Mouse (Mus musculus): Measurements from ENCODE around the gene Shank2. TPM values are rescaled to one million over a fixed set of nuclear protein-coding genes. Genes with fewer than 3 reads are reported as not detected.
A peak's percentile ranks its signal among the peaks of the same experiment; 100 is the strongest.

The Shank2 gene
- polyA plus RNA-seq, 1 experiment from 2014 or later: 0.39 TPM

DNA sequence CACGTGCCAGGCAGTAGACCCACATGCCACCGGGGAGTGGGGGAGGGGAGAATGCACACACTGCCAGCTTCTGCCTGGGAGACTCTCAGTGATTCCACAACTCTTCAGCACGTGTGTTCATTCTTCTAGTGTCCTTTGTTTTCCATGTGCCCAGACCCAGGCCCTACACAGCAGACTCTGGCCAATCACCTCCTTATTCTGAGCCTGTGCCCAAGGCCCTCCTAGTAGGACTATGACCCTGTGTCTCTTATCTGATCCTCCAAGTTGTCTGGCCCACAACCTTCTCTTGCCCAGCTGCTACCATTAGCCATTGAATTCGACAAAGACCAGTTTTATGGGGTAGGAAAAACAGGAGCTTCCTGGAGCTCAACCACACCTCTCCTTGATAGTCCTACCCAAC is 400.8 kb downstream of the Shank2 start:
- Histone ChIP-seq H3K27me3 (no peaks in the 10 kb centered on the region), H3K4me3 (no peak overlapping the region), H3K36me3 (no peaks in the 10 kb centered on the region), H3K27ac (no peak overlapping the region), H3K9ac (no peak overlapping the region), H3K9me3 (no peaks in the 10 kb centered on the region), H3K4me2 (replicated peaks) (no peak overlapping the region), H3K4me1 (peaks cover 4% of the 10 kb centered on the region)
- WGBS: 85% methylated on average over 4 of the region's 4 CpGs
- ATAC-seq (ENCODE audit: low FRiP score, low read depth): no peak

DNA sequence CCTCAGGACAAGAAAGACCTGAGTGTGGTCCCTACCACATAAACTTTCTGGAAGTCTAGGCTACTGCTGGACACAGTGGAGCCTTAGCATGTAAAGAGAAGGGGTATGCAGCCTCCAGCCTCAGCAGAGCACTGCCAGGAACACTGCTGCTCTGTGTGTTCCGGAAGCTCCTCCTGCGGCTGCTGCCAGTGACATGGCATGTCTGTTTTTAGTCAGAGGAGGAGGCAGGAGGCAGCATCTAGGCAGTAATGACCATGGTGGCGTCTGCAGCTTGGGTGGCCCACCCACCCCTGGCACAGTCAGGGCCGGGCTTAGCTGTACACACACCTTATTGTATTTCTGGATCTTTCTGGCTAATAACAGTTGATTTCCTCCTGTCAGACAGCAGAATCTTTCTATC is 405.9 kb downstream of the Shank2 start:
- Histone ChIP-seq H3K9me3 (no peaks in the 10 kb centered on the region), H3K4me3 (no peak overlapping the region), H3K4me2 (replicated peaks) (no peak overlapping the region), H3K9ac (no peak overlapping the region), H3K4me1 (peaks cover 20% of the 10 kb centered on the region), H3K27ac (peak overlapping the region; percentile 39; the same call in 1 of the 2 replicates), H3K36me3 (no peaks in the 10 kb centered on the region), H3K27me3 (no peaks in the 10 kb centered on the region)
- WGBS: 43% methylated on average over 4 of the region's 4 CpGs
- peak; percentile 51 for ATAC-seq (ENCODE audit: low FRiP score, low read depth)

DNA sequence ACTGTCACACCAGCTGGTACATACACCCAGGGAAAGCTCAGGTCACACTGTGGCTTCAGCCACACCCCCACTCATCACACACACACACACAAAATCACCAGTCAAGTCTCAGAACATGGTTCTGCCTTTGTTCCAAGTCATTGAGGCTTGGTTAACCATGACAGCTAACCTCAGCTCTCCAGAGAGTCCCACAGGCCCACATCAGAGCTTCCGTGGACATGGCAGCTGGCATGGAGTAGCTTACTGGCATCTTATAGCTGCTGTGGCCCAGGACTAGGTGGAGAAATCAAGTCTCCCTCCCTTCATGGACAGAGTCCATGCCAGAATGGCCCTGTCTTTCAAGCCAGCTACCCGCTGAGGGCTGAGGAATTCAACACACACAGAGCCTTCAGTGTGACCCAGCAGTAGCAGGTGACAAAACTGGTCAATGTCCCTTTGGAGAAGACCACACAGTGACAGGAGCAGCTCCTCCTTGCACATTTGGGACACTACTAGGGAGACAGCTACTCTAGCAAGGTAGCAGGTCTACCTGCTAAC is 406.8 kb downstream of the Shank2 start:
- Histone ChIP-seq H3K4me3 (no peak overlapping the region), H3K27ac (peak overlapping the region; percentile 28; the same call in 1 of the 2 replicates), H3K9ac (no peak overlapping the region), H3K27me3 (no peaks in the 10 kb centered on the region), H3K4me1 (peaks cover 24% of the 10 kb centered on the region), H3K9me3 (no peaks in the 10 kb centered on the region), H3K4me2 (replicated peaks) (no peak overlapping the region), H3K36me3 (no peaks in the 10 kb centered on the region)
- no peak for ATAC-seq (ENCODE audit: low FRiP score, low read depth)
- 86% methylated on average over 2 of the region's 2 CpGs for WGBS

DNA sequence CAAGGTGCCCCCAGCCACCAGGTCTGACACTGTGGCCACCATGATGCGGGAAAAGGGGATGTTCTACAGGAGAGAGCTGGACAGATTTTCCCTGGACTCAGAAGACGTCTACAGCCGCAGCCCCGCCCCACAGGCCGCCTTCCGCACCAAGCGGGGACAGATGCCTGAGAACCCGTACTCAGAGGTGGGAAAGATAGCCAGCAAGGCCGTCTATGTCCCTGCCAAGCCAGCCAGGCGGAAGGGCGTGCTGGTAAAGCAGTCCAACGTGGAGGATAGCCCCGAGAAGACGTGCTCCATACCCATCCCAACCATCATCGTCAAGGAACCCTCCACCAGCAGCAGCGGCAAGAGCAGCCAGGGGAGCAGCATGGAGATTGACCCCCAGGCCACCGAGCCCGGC is 408.0 kb downstream of the Shank2 start:
- no peak for ATAC-seq (ENCODE audit: low FRiP score, low read depth)
- no peaks in the 10 kb centered on the region for H3K36me3 ChIP-seq
- no peaks in the 10 kb centered on the region for H3K27me3 ChIP-seq
- H3K4me1 ChIP-seq: peaks cover 24% of the 10 kb centered on the region
- H3K4me2 ChIP-seq (replicated peaks): no peak overlapping the region
- no peak overlapping the region for H3K4me3 ChIP-seq
- H3K27ac ChIP-seq: no peak overlapping the region
- no peaks in the 10 kb centered on the region for H3K9me3 ChIP-seq
- no peak overlapping the region for H3K9ac ChIP-seq
- 87% methylated on average over 18 of the region's 18 CpGs for WGBS

DNA sequence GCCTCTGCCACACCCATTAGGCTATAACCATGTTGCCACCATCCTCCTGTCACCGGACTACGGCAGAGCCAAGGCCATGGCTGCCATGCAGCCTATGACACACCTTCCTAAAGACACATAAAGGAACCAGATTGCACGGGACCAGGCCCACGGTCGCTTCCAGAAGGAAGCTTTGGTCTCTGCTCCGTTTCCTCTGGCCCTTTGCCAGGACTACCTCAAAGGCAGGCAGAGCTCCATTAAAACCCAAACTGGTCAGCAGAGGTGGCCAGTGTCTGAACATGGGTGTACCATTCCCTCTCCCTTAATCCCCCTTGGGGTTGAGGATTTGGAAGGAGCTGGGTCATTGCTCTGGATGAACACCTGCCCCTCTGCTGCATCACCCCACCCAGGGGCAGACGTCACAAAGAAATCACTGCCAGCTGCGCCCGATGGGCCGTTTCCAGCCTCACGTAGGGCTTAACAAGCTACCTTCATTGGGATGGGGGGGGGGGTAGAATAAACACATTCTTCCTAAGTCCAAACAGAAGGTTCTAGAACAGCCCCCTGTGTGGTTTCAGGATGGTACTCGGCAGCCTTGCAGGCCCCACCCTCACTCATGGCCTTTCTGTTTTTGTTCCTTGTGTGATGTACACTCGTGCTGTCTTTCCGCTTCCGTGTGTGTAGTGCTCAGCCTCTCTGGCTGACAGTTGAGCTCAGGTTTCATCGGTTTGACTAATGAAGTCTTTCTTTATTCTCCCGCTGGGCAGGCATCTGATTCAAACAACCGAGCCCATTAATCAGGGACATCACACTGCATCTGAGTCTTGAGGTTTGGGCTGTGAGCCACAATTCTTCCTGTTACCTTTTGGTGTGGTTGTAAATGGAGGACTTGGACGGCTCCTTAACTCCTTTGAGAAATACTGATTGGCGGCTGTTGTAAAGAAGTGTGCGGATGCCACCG is 410.5 kb downstream of the Shank2 start:
- Histone ChIP-seq H3K27ac (no peak overlapping the region), H3K36me3 (no peaks in the 10 kb centered on the region), H3K27me3 (no peaks in the 10 kb centered on the region), H3K4me3 (no peak overlapping the region), H3K9ac (no peak overlapping the region), H3K4me2 (replicated peaks) (no peak overlapping the region; the same call in 1 of the 2 replicates), H3K9me3 (no peaks in the 10 kb centered on the region), H3K4me1 (peaks cover 23% of the 10 kb centered on the region)
- no peak for ATAC-seq (ENCODE audit: low FRiP score, low read depth)
- WGBS: 32% methylated on average over 22 of the region's 22 CpGs

DNA sequence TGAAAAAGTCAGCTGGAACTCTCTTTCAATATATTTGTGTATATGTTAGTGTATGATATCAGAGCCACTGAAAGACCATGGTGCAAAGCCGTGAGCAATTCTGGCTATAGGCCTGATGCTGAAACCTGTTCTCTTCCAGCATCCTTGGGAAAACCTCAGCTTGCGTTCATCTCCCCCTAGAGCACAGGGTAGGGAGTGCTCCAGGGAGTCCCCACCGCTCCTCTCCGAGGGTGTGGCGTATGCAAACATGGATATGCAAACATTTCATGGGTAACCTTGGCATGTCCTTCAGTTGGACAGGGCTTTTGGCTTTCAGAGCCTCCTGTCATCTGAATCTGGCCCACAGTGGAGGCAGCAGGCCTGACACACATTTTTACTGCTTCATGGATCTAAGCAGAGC is 412.9 kb downstream of the Shank2 start:
- no peak overlapping the region for H3K27ac ChIP-seq
- H3K4me2 ChIP-seq (replicated peaks): no peak overlapping the region
- H3K36me3 ChIP-seq: no peaks in the 10 kb centered on the region
- H3K4me3 ChIP-seq: no peak overlapping the region
- peaks cover 30% of the 10 kb centered on the region for H3K4me1 ChIP-seq
- WGBS: 84% methylated on average over 5 of the region's 5 CpGs
- no peak for ATAC-seq (ENCODE audit: low FRiP score, low read depth)
- no peaks in the 10 kb centered on the region for H3K9me3 ChIP-seq
- H3K9ac ChIP-seq: no peak overlapping the region
- no peaks in the 10 kb centered on the region for H3K27me3 ChIP-seq

DNA sequence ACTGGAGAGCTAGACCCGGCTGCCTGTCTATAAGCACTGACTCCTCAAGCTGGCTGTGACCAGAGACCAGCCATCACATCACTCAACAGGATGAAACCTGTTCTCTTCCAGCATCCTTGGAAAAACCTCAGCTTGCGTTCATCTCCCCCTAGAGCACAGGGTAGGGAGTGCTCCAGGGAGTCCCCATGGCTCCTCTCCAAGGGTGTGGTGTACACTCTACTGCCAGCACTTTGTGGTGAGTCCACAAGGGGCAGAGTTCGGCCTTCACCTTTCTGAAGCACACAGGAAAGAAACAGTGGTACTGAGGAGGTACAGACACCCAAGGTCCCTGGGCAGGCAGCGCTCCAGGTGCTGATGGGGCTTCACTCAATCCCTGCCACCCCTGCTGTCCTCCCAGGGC is 414.1 kb downstream of the Shank2 start:
- ATAC-seq (ENCODE audit: low FRiP score, low read depth): no peak
- WGBS: 73% methylated on average over 4 of the region's 4 CpGs
- no peaks in the 10 kb centered on the region for H3K9me3 ChIP-seq
- no peaks in the 10 kb centered on the region for H3K27me3 ChIP-seq
- H3K9ac ChIP-seq: no peak overlapping the region
- no peaks in the 10 kb centered on the region for H3K36me3 ChIP-seq
- H3K27ac ChIP-seq: no peak overlapping the region
- peaks cover 41% of the 10 kb centered on the region for H3K4me1 ChIP-seq
- H3K4me2 ChIP-seq (replicated peaks): no peak overlapping the region
- no peak overlapping the region for H3K4me3 ChIP-seq

DNA sequence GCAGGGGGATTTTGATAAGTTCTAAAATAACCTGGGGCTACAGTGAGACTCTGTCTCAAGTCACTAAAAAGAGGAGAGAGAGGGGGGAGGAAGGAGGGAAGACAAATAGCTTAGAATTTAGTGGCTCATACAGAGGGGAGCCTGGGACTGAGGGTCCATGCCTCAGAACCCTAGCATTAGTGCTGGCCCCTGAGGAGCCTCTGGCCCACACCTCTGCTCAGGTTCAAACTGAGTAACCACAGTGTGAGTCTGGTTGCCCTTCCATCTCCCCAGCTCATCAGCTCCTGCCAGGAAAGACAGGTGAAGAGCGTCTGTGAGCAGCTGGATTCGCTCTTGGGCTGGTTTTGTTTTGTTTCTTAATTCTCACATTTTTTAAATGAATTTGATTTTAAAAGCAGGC is 415.5 kb downstream of the Shank2 start:
- Histone ChIP-seq H3K27ac (no peak overlapping the region), H3K27me3 (no peaks in the 10 kb centered on the region), H3K4me1 (peaks cover 36% of the 10 kb centered on the region), H3K9me3 (no peaks in the 10 kb centered on the region), H3K4me2 (replicated peaks) (no peak overlapping the region), H3K36me3 (no peaks in the 10 kb centered on the region), H3K9ac (no peak overlapping the region), H3K4me3 (no peak overlapping the region)
- ATAC-seq (ENCODE audit: low FRiP score, low read depth): no peak
- WGBS: 75% methylated on average over 2 of the region's 2 CpGs

DNA sequence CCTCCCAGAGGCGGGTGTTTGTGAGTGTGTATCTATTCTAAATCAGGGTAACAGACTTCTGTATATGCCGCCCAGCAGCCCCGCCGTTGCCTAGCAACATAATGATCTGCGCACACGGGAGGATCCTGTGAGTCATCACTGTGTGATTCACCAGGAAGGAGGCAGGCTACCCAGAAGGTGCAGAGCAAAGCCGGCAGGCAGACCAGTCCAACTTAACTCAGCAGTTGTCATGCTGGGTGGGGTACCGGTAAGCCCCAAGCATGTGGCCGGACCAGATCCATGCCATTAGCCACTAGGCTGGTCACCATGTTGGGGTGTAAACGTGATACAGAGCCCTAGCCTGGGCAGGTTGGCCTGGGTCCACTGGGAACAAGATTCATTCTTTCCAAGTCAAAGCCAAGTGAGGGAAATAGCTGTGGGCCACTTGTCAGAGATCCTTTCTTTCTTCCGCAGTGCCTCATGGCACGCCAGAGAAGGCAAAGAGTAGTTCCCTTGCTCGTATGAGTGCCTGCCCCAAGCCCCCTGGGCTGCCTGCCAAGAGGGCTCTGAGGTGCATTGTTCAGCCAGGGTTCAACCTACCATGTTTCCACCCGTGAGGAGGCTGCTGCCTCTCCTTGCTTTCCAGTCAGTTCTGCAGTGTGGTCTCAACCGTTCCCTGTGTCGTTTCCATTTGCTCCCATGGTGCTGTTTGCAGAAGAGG is 416.1 kb downstream of the Shank2 start:
- Histone ChIP-seq H3K4me3 (no peak overlapping the region), H3K9ac (no peak overlapping the region), H3K36me3 (no peaks in the 10 kb centered on the region), H3K27ac (peak overlapping the region; percentile 29; the same call in 1 of the 2 replicates), H3K4me2 (replicated peaks) (0 out of 2 replicates have a peak overlapping the region, but pooled peaks have one; percentile 11), H3K9me3 (no peaks in the 10 kb centered on the region), H3K27me3 (no peaks in the 10 kb centered on the region), H3K4me1 (peaks cover 30% of the 10 kb centered on the region)
- ATAC-seq (ENCODE audit: low FRiP score, low read depth): peak; percentile 13; the same call in 1 of the 2 replicates
- 47% methylated on average over 16 of the region's 16 CpGs for WGBS

DNA sequence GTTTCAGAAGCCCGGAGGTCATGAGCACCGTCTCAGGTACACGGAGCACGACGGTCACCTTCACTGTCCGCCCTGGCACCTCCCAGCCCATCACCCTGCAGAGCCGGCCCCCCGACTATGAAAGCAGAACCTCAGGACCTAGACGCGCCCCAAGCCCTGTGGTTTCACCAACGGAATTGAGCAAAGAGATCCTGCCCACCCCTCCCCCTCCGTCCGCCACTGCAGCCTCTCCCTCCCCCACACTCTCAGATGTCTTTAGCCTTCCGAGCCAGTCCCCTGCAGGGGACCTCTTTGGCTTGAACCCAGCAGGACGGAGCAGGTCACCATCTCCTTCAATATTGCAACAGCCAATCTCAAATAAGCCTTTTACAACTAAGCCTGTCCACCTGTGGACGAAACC is 418.8 kb downstream of the Shank2 start:
- no peaks in the 10 kb centered on the region for H3K36me3 ChIP-seq
- no peak overlapping the region; the same call in 1 of the 2 replicates for H3K9ac ChIP-seq
- H3K4me2 ChIP-seq (replicated peaks): 0 out of 2 replicates have a peak overlapping the region, but pooled peaks have one; percentile 11
- H3K27me3 ChIP-seq: no peaks in the 10 kb centered on the region
- ATAC-seq (ENCODE audit: low FRiP score, low read depth): 0 out of 2 replicates have a peak, but pooled peaks have one; percentile 27
- H3K4me1 ChIP-seq: peaks cover 27% of the 10 kb centered on the region
- WGBS: 28% methylated on average over 16 of the region's 16 CpGs
- H3K9me3 ChIP-seq: no peaks in the 10 kb centered on the region
- H3K4me3 ChIP-seq: no peak overlapping the region
- no peak overlapping the region for H3K27ac ChIP-seq

DNA sequence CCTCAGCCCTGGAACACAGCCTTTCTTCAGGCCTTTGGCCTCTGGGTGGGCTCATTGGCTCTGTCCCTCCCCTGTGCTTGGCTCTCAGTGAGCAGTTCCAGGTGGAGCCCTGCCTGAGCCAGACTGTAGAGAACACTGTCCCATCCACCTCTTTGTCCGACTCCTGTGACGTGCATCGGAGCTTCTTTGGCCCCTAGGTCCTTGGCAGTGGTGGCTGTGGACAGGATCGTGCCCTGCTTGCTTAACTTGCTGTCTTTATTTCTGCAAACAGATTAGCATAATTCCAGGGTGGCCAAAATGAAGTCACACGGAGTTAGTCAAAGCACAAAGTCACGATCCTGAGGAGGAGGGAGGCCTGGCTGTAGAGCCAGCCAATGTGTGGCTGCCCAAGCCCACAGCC is 419.8 kb downstream of the Shank2 start:
- Histone ChIP-seq H3K9me3 (no peaks in the 10 kb centered on the region), H3K4me1 (peaks cover 27% of the 10 kb centered on the region), H3K9ac (no peak overlapping the region), H3K4me2 (replicated peaks) (no peak overlapping the region), H3K27me3 (no peaks in the 10 kb centered on the region), H3K4me3 (no peak overlapping the region), H3K36me3 (no peaks in the 10 kb centered on the region), H3K27ac (no peak overlapping the region)
- no peak for ATAC-seq (ENCODE audit: low FRiP score, low read depth)
- 76% methylated on average over 6 of the region's 6 CpGs for WGBS

DNA sequence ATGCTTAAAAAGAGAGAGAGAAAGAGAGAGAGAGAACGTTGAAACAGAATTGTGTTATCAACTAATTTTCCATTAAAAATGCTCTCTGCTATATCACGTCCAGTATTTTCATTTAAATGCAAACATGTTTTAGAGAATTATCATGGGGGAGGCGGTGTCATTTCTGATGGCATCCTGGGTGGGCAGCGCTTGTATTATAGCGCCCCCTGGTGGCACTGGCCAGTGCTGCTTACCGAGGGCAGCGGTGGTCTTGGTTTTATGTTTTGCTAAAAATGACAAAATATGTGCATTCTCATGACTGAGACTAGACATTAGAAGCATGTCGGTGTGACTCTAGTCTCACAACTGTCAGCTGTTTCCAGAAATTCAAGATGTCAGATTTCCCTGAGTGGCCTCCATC is 424.2 kb downstream of the Shank2 start:
- Histone ChIP-seq H3K36me3 (no peaks in the 10 kb centered on the region), H3K4me2 (replicated peaks) (no peak overlapping the region), H3K27ac (no peak overlapping the region), H3K4me3 (no peak overlapping the region), H3K4me1 (no peaks in the 10 kb centered on the region; the same call in 1 of the 2 replicates), H3K9ac (0 out of 2 replicates have a peak overlapping the region, but pooled peaks have one; percentile 20), H3K27me3 (no peaks in the 10 kb centered on the region), H3K9me3 (0 out of 2 replicates have a peak, but pooled peaks cover 5% of the 10 kb centered on the region)
- 11% methylated on average over 8 of the region's 8 CpGs for WGBS
- ATAC-seq (ENCODE audit: low FRiP score, low read depth): no peak
